Mouse (Mus musculus) urinary bladder, postnatal 4 days (tissue): ENCODE measurements around the gene Padi2.
A peak's percentile ranks its signal among the peaks of the same experiment; 100 is the strongest.

Source experiments
- DNase-seq, 2 experiments: peaks; one replicate each; pipeline ENCODE4 v3.0.0; 2021 to 2022; ENCODE audit warnings: low spot score in 2 of 2

Padi2 gene

DNA sequence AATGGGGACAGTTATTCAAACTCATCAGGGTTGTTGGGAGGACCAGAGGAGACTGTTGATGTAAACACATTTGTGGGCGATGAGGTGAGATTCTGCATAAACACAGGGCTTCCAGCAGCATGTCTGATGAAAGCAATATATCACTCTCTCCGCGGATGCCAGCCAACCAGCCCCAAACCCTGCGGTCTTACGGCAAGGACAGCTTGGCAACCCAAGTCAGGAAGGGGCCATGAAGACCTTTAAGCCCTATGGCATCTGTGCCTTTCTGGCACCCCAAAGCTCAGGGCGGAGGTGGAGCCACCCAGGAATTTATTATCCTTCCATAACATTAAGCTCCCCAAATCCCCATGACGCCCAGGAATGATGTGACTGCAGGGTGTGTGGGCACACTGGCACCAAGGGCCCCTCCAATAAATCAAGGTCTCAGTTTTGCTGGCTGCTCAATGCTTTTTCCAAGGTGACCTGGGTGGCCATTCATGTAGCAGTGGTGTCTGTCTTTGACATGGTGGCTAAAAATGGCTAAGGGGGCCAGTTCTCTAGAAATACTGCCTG is 53.1 kb downstream of the Padi2 start:
- DNase-seq = no peak

GRCm38 (mm10) chr4:140959715-140960479 is 53.8 kb downstream of the Padi2 start:
- no peak for DNase-seq

DNA sequence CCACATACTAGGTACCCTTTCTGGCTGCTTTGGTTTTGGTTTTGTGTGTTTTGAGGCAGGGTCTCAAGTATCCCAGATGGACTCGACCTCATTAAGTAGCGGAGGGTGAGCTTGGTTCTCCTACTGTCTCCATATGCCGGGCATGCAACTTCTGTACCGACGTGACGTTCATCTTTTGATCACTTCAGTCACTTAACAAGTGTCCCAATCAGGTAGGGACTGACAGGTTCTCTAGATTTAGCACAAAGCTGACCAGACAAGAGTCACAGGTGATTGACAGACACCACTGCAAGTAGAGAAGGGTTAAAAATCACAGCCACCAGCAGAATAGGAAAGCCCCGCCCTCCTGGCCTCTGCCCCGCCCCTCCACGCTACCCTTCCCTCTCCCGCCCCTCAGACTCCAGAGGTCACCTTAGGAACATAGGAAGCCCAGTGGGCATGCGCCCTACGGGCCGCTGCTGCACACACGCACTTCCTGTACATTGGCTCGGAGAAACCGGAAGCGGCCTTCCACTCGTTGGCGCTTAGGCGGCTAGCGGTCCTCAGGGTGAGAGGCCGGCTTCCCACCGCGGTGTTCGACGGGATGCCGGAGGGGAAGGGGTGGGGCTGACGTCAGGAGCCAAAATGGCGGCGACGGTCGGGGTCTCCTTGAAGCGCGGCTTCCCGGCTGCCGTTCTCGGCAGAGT is 54.8 kb downstream of the Padi2 start, which contains the start of gene Sdhb:
Sdhb (plus strand) TSS at position 423 of the 686 bp plus-strand sequence.
- DNase-seq = peak; percentile 95 to 96

GRCm38 (mm10) chr4:140961467-140962206 is 55.5 kb downstream of the Padi2 start:
- DNase-seq = no peak

DNA sequence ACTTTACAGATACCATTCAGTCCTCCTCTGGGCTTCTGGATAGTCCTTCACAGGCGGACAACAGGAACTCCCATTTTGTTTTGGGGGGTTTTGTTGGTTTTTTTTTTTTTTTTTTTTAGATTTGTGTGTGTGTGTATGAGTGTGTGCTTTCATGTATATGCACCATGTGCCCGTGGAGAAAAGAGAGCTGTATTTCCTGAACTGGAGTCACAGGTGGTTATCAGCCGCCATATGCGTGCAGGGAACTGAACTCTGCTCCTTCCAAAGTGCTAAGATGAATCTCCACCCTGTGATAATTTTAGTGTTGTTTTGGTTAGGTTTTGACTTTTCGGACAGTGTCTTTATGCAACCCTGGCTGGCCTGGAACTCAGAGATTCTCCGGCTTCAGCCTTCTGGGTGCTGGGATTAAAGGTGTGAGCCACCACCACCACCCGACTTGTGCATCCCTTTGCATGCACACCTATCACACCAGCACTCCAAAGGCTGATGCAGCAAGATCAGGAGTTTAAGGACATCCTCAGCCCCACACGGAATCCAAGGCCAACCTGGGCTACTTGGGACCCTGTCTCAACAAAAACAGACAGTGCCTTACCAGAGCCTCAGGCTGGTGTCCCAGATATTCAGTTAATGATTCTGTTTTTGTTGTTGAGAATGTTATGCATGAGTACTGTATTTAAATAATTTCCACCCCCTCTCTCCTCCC is 56.2 kb downstream of the Padi2 start:
- no peak for DNase-seq

- DNase-seq = no peak
Observed at GRCm38 (mm10) chr4:140962950-140963349, 56.8 kb downstream of the Padi2 start.

- DNase-seq = no peak
Observed at GRCm38 (mm10) chr4:140963941-140964597, 57.9 kb downstream of the Padi2 start.

DNA sequence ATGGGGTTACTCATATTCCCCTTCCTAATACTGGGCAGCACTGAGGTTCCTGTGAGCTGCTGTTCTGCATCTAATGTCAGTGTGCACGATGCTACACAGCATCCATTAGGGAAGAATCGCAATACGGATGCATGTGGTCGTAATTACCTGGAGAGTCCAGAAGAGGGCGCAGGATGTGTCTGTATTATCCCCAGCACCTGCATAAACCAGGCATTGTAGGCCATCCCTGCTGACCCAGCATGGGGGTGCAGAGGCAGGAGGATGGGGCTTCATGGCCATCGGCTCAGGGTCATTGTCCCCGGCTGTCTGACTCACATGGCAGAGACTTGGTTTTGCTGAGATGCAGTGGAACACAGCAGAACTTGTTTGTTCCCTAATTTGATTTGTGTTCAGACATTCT is 58.5 kb downstream of the Padi2 start:
- peak in 1 of 2 experiments; percentile 77 for DNase-seq

- no peak for DNase-seq
Observed at GRCm38 (mm10) chr4:140967386-140968159, 61.4 kb downstream of the Padi2 start.

- DNase-seq = no peak
Observed at GRCm38 (mm10) chr4:140971691-140972090, 65.5 kb downstream of the Padi2 start.

DNA sequence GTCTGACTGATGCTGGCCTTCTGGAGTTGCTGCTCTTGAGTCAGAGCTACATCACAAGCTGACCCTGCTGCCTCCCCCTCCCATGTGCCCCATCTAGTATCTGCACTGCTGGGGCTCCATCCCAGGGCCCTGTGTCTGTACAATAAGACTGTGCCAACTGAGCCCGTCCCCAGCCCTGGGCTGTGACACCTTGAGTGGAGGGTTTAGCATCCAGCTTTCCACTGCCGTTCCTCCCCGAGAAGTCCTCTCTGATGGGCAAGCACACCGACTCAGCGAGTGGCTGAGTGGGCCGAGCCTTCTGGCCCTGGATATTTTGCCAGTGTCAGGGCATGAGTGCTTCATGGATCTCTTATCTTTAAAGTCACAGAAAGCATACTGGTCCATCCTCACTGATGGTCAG is 68.3 kb downstream of the Padi2 start:
- DNase-seq = no peak

GRCm38 (mm10) chr4:140975356-140975755 is 69.2 kb downstream of the Padi2 start:
- no peak for DNase-seq

GRCm38 (mm10) chr4:140977278-140977677 is 71.1 kb downstream of the Padi2 start:
- DNase-seq = no peak

DNA sequence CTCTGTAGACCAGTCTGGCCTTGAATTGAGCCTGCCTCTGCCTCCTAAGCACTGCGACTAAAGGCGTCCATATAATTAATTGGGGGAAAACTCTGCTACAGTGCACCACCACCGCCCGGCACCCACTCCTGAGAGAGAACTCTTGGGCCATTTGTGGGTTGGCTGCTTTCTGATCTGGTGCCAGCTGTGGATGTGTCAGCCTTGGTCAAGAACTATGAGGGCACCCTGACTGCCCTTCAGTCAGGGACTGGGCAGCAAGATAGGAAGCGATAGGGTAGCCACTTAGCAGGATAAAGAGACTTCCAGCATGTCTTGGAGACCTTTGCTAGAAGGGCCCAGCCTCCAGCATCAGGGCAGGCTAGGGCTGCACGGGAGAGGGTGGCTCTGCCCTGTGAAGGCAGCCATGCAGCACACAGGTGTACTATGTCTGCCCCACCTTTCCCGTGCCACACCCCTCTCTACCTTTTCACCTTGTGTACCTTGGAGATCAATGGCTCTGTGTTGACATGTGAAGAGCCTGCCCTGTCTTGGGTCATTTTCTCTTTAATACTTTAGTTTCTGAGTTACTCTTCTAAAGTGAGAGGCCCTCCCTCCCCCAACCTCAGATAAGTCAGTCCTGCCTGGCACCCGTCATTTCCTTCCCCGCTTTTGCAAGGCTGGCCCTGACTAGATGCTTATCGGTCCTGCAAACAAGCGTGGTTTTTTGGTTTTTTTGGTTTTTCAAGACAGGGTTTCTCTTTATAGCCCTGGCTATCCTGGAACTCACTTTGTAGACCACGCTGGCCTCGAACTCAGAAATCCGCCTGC is 71.9 kb downstream of the Padi2 start:
- DNase-seq = no peak

DNA sequence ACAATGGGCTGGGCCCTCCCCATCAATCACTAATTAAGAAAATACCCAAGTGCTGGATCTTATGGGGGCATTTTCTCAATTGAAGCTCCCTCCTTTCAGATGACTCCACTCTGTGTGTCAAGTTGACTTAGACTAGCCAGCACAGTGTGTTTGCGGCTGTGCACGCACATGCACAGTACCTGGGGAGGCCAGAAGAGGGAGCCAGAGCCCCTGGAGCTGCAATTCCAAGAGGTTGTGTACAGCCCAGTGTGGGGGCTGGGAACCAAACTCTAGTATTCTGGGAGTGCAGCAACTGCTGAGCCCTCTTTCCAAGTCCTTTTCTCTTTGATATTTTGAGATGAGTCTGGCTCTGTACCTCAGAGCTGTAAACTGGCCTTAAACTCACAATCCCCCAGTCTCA is 75.5 kb downstream of the Padi2 start:
- DNase-seq = no peak

GRCm38 (mm10) chr4:140982808-140983207 is 76.7 kb downstream of the Padi2 start:
- DNase-seq = no peak

DNA sequence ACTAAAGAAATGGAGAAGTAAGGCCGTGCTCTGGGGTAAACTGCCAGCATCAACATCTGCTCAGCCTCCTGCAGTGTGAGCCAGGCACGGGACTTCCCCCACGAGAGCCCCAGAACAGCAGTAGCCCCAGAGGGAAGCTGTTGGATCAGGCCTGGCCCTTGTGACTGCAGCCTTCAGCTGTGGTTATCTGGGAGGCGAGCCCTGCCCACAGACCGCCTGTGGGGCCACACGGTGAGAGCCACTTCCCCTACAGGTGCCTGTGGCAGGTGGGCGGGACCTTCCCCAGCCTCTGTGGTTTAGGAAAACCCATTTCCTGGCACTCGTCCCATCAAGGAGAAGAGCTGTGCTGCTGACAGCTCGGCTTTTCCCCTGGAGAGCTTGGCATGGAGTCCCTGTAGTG is 77.3 kb downstream of the Padi2 start:
- DNase-seq = peak in 1 of 2 experiments; percentile 52

GRCm38 (mm10) chr4:140984544-140984943 is 78.4 kb downstream of the Padi2 start:
- no peak for DNase-seq

DNA sequence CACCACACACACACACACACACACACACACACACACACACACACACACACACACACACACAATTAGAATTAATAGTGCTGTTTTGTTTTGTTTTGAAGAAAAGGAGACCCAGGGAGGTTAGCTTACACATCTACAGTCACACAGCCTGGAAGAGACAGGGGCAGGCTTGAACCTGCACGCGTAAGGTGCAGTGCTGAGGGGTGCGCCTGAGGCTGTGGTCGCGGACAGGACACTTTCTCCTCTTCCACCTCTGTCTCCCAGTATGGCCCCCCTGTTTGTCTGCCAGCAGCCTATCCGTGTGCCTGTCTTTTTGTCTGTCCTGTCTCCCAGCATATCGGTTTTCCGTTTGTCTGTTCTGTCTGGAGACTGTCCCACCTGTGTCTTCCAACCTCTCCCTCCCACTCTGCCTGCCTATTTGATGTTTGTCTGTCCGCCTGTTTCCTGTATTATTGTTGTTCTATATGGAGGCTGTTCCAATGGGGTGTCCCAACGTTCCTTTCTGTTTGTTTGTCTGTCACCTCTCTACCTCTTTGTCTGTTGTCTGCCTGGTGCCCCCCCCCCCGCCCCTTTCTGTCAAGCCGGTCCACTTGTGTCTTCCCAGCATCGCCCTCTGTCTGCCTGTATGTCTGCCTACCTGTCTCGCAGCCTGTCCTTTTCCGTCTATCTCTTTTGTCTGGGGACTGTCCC is 80.0 kb downstream of the Padi2 start:
- DNase-seq = no peak
